Mouse (Mus musculus) lung, embryonic 15.5 days (tissue): ENCODE data around the gene Wnt5b. TPM values are rescaled to one million over a fixed set of nuclear protein-coding genes. Genes with fewer than 3 reads are reported as not detected.

Experiments used
- ATAC-seq: fragments of 200-750 bp; cut with Nextera tagmentation; 2 replicates; pipeline ENCODE4 v1.8.0; 2017; ENCODE audit warnings: moderate number of reproducible peaks, borderline replicate concordance; ENCODE audit not compliant: low FRiP score, low TSS enrichment; ENCODE audit errors: extremely low read depth
- H3K27ac ChIP-seq: fragments of 300-500 bp; sonication (generic); 2 replicates; pipeline ENCODE4 v1.5.1; 2015; ENCODE audit warnings: moderate library complexity, mild to moderate bottlenecking, inconsistent platforms
- H3K27me3 ChIP-seq: fragments of 300-500 bp; sonication (generic); 2 replicates; pipeline ENCODE4 v1.6.1; 2015; ENCODE audit warnings: inconsistent platforms
- H3K36me3 ChIP-seq: fragments of 300-500 bp; sonication (generic); 2 replicates; pipeline ENCODE4 v1.6.1; 2015; ENCODE audit warnings: inconsistent platforms
- H3K4me1 ChIP-seq: fragments of 300-500 bp; sonication (generic); 2 replicates; pipeline ENCODE4 v1.6.1; 2015; ENCODE audit warnings: inconsistent platforms
- H3K4me2 ChIP-seq: fragments of 300-500 bp; sonication (generic); 2 replicates; pipeline ENCODE4 v1.6.1; 2015; ENCODE audit warnings: inconsistent platforms, mild to moderate bottlenecking, moderate library complexity
- H3K4me3 ChIP-seq: fragments of 300-500 bp; sonication (generic); 2 replicates; pipeline ENCODE4 v1.5.1; 2015; ENCODE audit warnings: mild to moderate bottlenecking, inconsistent platforms
- H3K9ac ChIP-seq: fragments of 300-500 bp; sonication (generic); 2 replicates; pipeline ENCODE4 v1.6.1; 2015; ENCODE audit warnings: inconsistent platforms
- H3K9me3 ChIP-seq: fragments of 300-500 bp; sonication (generic); 2 replicates; pipeline ENCODE4 v1.6.1; 2016; ENCODE audit warnings: inconsistent platforms
- WGBS: fragments of 180-500 bp; shearing (Covaris S2); methylation state at CpG from one replicate; pipeline ENCODE4 v1.1.7; 2015; 5-methylcytosine and 5-hydroxymethylcytosine counted together
- polyA plus RNA-seq: library from polyadenylated mRNA; unstranded; fragments of >200 nt; fragmentation: Nextera tagmentation; extraction: Ambion mirVana; gene quantifications from 2 replicates; pipeline ENCODE4 v1.2.1, GENCODE M21; 2015

Gene Wnt5b
- polyA plus RNA-seq, 1 experiment from 2014 or later, result 7.7 TPM

DNA sequence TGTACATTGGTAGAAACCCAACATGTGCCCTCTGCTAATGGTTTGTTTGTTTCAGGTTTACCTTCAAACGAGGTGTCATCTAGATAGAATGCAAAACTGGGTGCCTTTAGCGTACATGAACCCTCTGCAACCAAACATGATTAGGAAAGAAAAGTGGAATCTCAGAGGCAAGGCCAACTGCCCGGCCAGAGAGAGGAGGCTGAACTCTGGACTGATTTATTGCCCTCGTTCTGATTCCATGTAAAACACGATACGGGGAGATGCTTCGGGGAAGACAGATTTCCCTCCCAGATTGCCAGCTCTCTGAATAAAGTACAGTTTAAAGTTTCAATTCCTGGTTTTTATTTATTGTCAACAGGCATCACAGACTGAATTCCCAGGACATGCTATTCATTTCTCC lies 138.8 kb downstream of the Wnt5b start:
- H3K4me2 ChIP-seq, result no peak overlapping the region

DNA sequence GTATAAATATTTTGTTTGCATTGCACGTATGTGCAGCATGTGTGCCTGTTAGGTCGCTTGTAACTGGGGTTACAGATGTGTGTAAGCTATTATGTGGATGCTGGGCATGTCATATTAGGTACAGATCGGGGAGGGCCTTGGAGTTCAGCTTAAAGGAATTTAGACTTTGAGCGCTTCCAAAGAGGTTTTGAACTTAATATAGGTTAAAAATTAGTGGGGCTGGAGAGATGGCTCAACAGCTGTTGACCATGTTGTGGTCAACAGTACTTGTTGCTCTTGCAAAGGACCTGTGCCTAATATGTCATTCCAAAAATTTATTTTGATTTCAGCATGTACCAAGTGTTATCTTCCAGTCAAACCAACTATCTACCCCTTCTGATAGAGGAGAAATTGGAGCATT lies 139.3 kb downstream of the Wnt5b start:
- Histone ChIP-seq H3K9ac (no peak overlapping the region), H3K4me2 (no peak overlapping the region), H3K4me3 (no peak overlapping the region), H3K9me3 (no peaks in the 10 kb centered on the region), H3K27me3 (no peaks in the 10 kb centered on the region), H3K4me1 (0 out of 2 replicates have a peak, but pooled peaks cover 3% of the 10 kb centered on the region), H3K36me3 (no peaks in the 10 kb centered on the region), H3K27ac (no peak overlapping the region)
- no peak for ATAC-seq
- WGBS, result 82% methylated on average over 4 of the region's 4 CpGs

More for the DNA sequence above, 138.8 kb downstream of the Wnt5b start:
- Histone ChIP-seq H3K9ac (no peak overlapping the region), H3K4me1 (0 out of 2 replicates have a peak, but pooled peaks cover 5% of the 10 kb centered on the region), H3K36me3 (no peaks in the 10 kb centered on the region), H3K9me3 (no peaks in the 10 kb centered on the region), H3K27me3 (no peaks in the 10 kb centered on the region), H3K27ac (no peak overlapping the region), H3K4me3 (no peak overlapping the region)
- WGBS, result 63% methylated on average over 7 of the region's 7 CpGs
- ATAC-seq, result no peak

DNA sequence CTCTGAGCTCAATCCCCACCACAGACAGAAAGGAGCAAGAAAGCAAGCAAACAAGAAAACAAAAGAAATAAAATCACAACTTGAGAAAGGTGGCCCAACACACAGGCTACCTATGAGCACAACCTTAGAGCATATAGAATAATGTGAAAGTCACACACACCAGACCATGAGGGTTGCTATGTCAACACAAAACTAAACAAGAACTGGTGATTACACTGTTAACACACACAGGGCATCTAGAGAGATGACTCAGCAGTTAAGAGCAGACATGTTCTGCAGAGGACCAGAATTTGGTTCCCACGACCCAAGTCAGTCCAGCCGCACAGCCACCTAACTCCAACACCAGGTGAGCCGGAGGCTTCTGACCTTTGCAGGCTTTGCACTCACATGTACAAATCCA lies 141.2 kb downstream of the Wnt5b start:
- WGBS, result 66% methylated on average over 3 of the region's 3 CpGs
- H3K27me3 ChIP-seq, result no peaks in the 10 kb centered on the region
- H3K4me2 ChIP-seq, result no peak overlapping the region
- no peaks in the 10 kb centered on the region for H3K36me3 ChIP-seq
- no peak overlapping the region for H3K27ac ChIP-seq
- no peaks in the 10 kb centered on the region for H3K9me3 ChIP-seq
- H3K4me3 ChIP-seq, result no peak overlapping the region
- no peak overlapping the region for H3K9ac ChIP-seq
- no peak for ATAC-seq
- H3K4me1 ChIP-seq, result no peaks in the 10 kb centered on the region

GRCm38 (mm10) chr6:119401545-119402304 lies 142.4 kb downstream of the Wnt5b start:
- Histone ChIP-seq H3K9ac (no peak overlapping the region), H3K27me3 (no peaks in the 10 kb centered on the region), H3K36me3 (no peaks in the 10 kb centered on the region), H3K4me2 (no peak overlapping the region), H3K27ac (no peak overlapping the region), H3K4me3 (no peak overlapping the region), H3K9me3 (no peaks in the 10 kb centered on the region), H3K4me1 (no peaks in the 10 kb centered on the region)
- ATAC-seq, result no peak
- 73% methylated on average over 8 of the region's 8 CpGs for WGBS

DNA sequence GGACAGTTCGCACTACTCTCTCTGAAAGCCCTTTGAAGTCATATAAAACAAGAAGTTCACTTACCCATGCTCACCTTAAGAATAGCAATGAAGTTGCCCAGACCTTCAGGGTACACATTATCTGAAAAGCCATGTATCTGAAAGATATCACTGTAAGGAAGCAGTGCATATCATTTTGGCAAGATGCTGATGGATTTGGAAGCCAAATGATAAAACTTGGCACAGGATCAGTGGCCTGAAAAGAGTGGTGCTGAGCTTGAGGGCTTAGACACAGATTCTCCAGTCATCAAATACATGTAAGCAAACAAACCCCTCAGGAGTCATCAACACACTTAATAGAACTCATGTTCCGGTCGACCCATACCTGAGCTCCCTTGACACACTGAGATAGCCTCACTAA lies 143.5 kb downstream of the Wnt5b start:
- Histone ChIP-seq H3K9me3 (no peaks in the 10 kb centered on the region), H3K4me3 (no peak overlapping the region), H3K36me3 (no peaks in the 10 kb centered on the region), H3K27ac (no peak overlapping the region), H3K4me2 (no peak overlapping the region), H3K9ac (no peak overlapping the region), H3K4me1 (peaks cover 6% of the 10 kb centered on the region; the same call in 1 of the 2 replicates), H3K27me3 (no peaks in the 10 kb centered on the region)
- no peak for ATAC-seq
- WGBS, result 79% methylated on average over 3 of the region's 3 CpGs

GRCm38 (mm10) chr6:119399371-119399770 lies 144.8 kb downstream of the Wnt5b start:
- no peaks in the 10 kb centered on the region for H3K36me3 ChIP-seq
- peaks cover 8% of the 10 kb centered on the region; the same call in 1 of the 2 replicates for H3K4me1 ChIP-seq
- no peaks in the 10 kb centered on the region for H3K27me3 ChIP-seq
- no peak overlapping the region for H3K4me3 ChIP-seq
- no peak overlapping the region for H3K4me2 ChIP-seq
- ATAC-seq, result no peak
- no peaks in the 10 kb centered on the region for H3K9me3 ChIP-seq
- 86% methylated on average over 3 of the region's 3 CpGs for WGBS
- H3K9ac ChIP-seq, result no peak overlapping the region
- no peak overlapping the region for H3K27ac ChIP-seq

DNA sequence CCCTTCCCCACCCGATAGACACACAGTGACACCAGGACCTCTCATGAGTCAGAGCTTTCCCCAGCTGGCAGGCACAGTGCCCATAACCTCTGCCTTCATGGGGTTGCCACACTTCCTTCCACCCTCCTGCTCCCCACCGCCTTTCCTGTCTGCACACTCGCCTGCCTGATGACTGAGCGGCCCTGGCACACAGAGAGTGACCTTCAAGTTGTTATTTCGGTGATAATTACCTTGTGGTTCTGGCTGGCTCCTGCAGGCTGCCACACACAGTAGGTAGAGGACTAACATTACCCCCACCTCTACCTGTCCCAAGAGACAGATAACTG lies 147.9 kb downstream of the Wnt5b start:
- Histone ChIP-seq H3K27ac (no peak overlapping the region), H3K36me3 (no peaks in the 10 kb centered on the region), H3K9ac (no peak overlapping the region), H3K27me3 (no peaks in the 10 kb centered on the region), H3K4me3 (no peak overlapping the region), H3K4me1 (peaks cover 8% of the 10 kb centered on the region; the same call in 1 of the 2 replicates), H3K9me3 (no peaks in the 10 kb centered on the region), H3K4me2 (no peak overlapping the region)
- 30% methylated on average over 5 of the region's 5 CpGs for WGBS
- peak; percentile 80; the same call in 1 of the 2 replicates for ATAC-seq

DNA sequence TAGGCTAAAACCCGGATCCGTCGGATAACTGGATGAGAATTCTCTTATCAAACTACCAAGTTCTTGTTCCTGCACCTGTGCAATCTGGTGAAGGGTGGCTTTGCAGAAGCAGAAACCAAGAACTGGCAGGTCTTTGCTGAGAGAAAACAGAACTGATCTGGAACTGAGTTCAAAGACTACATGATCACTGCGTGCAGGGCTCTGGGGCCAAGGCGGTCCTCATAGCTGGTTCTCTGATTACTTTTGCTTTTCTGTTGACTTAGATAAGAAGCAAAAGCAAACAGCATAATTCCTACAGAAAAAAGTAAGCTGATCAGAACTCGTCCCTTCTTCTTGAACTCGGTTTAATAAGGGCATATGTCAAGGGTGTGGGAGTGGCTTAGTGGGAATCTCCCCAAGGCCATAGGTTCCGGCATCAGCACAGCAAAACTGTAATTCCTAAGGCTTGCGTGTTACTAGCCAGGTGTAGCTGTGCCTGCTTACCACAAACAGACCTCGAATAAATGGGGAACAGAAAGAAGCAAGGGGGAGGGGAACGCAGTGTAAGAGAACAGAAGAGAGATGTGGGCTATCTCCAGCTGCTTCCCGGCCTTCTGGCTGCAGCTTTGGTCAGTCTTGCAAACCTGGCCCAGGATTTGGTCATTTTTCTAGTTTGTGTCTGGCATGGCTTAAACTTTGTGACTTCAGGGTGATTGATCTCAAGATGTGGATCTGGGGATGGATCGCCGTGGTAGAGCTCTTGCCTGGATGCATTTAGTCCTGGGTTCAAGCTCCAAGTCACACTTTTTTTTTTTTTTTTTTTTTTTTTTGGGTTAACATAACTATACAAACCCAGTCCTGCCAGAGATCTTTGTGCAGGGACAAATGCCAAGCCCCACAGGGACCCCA lies 148.5 kb downstream of the Wnt5b start:
- H3K36me3 ChIP-seq, result no peaks in the 10 kb centered on the region
- 59% methylated on average over 14 of the region's 14 CpGs for WGBS
- no peak for ATAC-seq
- H3K4me1 ChIP-seq, result peaks cover 8% of the 10 kb centered on the region; the same call in 1 of the 2 replicates
- H3K4me3 ChIP-seq, result no peak overlapping the region
- H3K9me3 ChIP-seq, result no peaks in the 10 kb centered on the region
- H3K9ac ChIP-seq, result no peak overlapping the region
- H3K27me3 ChIP-seq, result no peaks in the 10 kb centered on the region
- H3K27ac ChIP-seq, result no peak overlapping the region
- H3K4me2 ChIP-seq, result no peak overlapping the region

- no peak for ATAC-seq
- Histone ChIP-seq H3K4me1 (peaks cover 15% of the 10 kb centered on the region; the same call in 1 of the 2 replicates), H3K9me3 (no peaks in the 10 kb centered on the region), H3K9ac (no peak overlapping the region), H3K36me3 (no peaks in the 10 kb centered on the region), H3K27ac (no peak overlapping the region), H3K4me3 (no peak overlapping the region), H3K27me3 (no peaks in the 10 kb centered on the region), H3K4me2 (no peak overlapping the region)
- 55% methylated on average over 9 of the region's 9 CpGs for WGBS
Measured at GRCm38 (mm10) chr6:119392836-119393235, 151.3 kb downstream of the Wnt5b start.

- H3K36me3 ChIP-seq, result no peaks in the 10 kb centered on the region
- WGBS, result 85% methylated on average over 4 of the region's 4 CpGs
- no peak for ATAC-seq
- H3K4me2 ChIP-seq, result no peak overlapping the region
- H3K9ac ChIP-seq, result no peak overlapping the region
- peaks cover 17% of the 10 kb centered on the region for H3K4me1 ChIP-seq
- H3K9me3 ChIP-seq, result no peaks in the 10 kb centered on the region
- H3K27ac ChIP-seq, result no peak overlapping the region
- no peaks in the 10 kb centered on the region for H3K27me3 ChIP-seq
- no peak overlapping the region for H3K4me3 ChIP-seq
Measured at GRCm38 (mm10) chr6:119390728-119391127, 153.4 kb downstream of the Wnt5b start.

DNA sequence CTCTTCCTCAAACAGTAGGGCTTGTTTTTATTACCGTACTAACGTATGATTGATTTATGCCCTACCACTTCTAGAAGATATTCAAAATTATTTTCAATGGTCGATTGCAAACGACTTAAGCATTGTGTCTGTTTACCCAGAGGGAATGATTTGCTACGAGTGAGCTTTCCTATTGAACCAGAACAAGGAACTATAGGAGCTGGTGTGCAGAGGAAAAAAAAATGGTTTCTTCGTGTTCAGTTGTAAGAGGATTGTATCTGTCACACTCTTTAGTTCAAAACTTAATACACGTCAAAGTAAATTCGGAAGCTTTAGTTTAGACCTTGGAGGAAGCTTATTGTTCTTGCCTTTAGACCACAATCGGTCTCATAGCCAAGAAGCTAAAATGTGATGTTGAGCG lies 155.1 kb downstream of the Wnt5b start:
- no peak for ATAC-seq
- H3K9me3 ChIP-seq, result no peaks in the 10 kb centered on the region

DNA sequence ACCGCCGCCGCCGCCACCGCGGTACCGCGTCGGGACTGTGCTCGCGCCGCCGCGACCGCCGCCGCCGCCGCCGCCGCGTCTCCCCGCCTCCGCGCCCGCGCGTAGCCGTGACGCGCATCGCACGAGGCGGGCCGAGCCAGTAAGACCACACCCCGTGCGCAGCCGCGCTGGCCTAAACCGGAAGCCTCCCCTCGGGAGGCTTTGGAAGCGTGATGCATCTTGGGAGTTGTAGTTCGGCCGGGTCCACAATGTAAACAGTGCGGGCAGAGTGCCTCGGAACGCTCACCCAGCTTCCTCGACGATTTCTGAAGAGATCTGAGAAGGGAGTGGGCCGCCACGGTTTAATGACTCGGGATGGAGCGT lies 155.5 kb downstream of the Wnt5b start:
- Histone ChIP-seq H3K36me3 (no peaks in the 10 kb centered on the region), H3K27ac (peak overlapping the region; percentile 88), H3K4me3 (peak overlapping the region; percentile 85), H3K4me2 (peak overlapping the region; percentile 54), H3K27me3 (no peaks in the 10 kb centered on the region), H3K9me3 (no peaks in the 10 kb centered on the region), H3K4me1 (peaks cover 13% of the 10 kb centered on the region), H3K9ac (peak overlapping the region; percentile 87)
- under 1% methylated on average over 36 of the region's 53 CpGs for WGBS
- peak; percentile 100 for ATAC-seq

More for the DNA sequence above, 155.1 kb downstream of the Wnt5b start:
- peak overlapping the region; percentile 85 for H3K4me3 ChIP-seq
- H3K36me3 ChIP-seq, result no peaks in the 10 kb centered on the region
- peak overlapping the region; percentile 49 for H3K27ac ChIP-seq
- 17% methylated on average over 10 of the region's 10 CpGs for WGBS
- H3K4me2 ChIP-seq, result peak overlapping the region; percentile 54
- H3K4me1 ChIP-seq, result peaks cover 13% of the 10 kb centered on the region
- no peaks in the 10 kb centered on the region for H3K27me3 ChIP-seq
- H3K9ac ChIP-seq, result peak overlapping the region; percentile 52
